Mouse (Mus musculus): ENCODE data around the gene Myh2. TPM values are rescaled to one million over a fixed set of nuclear protein-coding genes. Genes with fewer than 3 reads are reported as not detected.

Gene Myh2
- polyA plus RNA-seq, 1 experiment from 2014 or later: not detected

DNA sequence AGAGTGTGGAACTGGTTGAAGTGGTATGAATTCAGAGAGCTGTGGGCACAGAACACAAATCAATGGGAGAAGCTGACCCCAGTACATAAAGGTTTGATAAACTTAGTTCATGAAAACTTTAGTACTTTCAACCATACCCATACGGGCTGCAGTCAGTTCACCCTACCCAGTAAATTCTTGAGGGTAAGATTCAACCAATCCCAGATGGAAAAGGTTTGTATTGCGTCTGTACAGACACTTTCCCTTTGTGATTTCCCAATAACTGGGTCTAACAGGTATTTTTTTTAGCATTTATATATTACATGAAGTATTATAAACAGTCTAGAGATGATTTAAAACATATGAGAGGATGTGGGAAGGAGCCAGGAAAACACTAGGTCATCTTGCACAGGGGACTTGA is 15.2 kb upstream of the Myh2 start:
- no peak for ATAC-seq (replicated peaks)
- 90% methylated on average over 2 of the region's 2 CpGs for WGBS
- H3K9me3 ChIP-seq: no peaks in the 10 kb centered on the region
- no peaks in the 10 kb centered on the region for H3K36me3 ChIP-seq
- no peak overlapping the region for H3K27ac ChIP-seq (replicated peaks)
- H3K4me2 ChIP-seq (replicated peaks): no peak overlapping the region
- no peaks in the 10 kb centered on the region for H3K27me3 ChIP-seq
- no peak overlapping the region for H3K4me3 ChIP-seq
- H3K4me1 ChIP-seq: no peaks in the 10 kb centered on the region
- H3K9ac ChIP-seq (replicated peaks): no peak overlapping the region

GRCm38 (mm10) chr11:67160131-67160530 is 10.7 kb upstream of the Myh2 start:
- WGBS: 84% methylated on average over 3 of the region's 3 CpGs
- no peak overlapping the region for H3K9ac ChIP-seq (replicated peaks)
- H3K4me2 ChIP-seq (replicated peaks): no peak overlapping the region
- no peak overlapping the region for H3K4me3 ChIP-seq
- ATAC-seq (replicated peaks): no peak
- H3K36me3 ChIP-seq: no peaks in the 10 kb centered on the region
- no peak overlapping the region for H3K27ac ChIP-seq (replicated peaks)
- no peaks in the 10 kb centered on the region for H3K9me3 ChIP-seq
- no peaks in the 10 kb centered on the region for H3K4me1 ChIP-seq
- H3K27me3 ChIP-seq: no peaks in the 10 kb centered on the region

- Histone ChIP-seq H3K36me3 (no peaks in the 10 kb centered on the region), H3K9ac (replicated peaks) (no peak overlapping the region), H3K27me3 (no peaks in the 10 kb centered on the region), H3K27ac (replicated peaks) (no peak overlapping the region), H3K4me3 (no peak overlapping the region), H3K4me2 (replicated peaks) (no peak overlapping the region), H3K9me3 (no peaks in the 10 kb centered on the region), H3K4me1 (no peaks in the 10 kb centered on the region)
- WGBS: 76% methylated on average over 4 of the region's 4 CpGs
- ATAC-seq (replicated peaks): no peak
These were observed 7.1 kb upstream of the Myh2 start for GRCm38 (mm10) chr11:67163701-67164100.

DNA sequence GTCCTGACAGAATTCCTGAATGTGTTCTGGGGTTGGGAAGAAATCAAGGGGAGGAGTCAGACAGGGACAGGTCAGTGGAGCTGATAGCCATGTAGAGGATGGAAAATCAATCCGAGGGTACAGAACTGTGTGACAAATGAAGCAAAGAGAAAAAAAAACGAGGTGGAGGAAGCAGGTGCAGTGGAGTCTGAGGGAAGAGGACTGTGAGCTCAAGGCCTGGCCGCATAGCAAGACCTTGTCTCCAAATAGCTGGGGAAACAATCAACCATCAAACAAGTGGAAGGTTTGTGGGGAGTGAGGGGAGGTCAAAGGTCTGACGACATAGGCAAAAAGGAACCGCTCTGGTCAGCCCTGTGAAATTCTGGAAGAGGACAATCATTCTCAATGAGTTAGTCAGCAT is 6.0 kb upstream of the Myh2 start:
- Histone ChIP-seq H3K27ac (replicated peaks) (no peak overlapping the region), H3K4me2 (replicated peaks) (no peak overlapping the region), H3K36me3 (no peaks in the 10 kb centered on the region), H3K9ac (replicated peaks) (no peak overlapping the region), H3K27me3 (no peaks in the 10 kb centered on the region), H3K4me1 (no peaks in the 10 kb centered on the region), H3K9me3 (no peaks in the 10 kb centered on the region), H3K4me3 (no peak overlapping the region)
- no peak for ATAC-seq (replicated peaks)
- WGBS: 75% methylated on average over 5 of the region's 5 CpGs

DNA sequence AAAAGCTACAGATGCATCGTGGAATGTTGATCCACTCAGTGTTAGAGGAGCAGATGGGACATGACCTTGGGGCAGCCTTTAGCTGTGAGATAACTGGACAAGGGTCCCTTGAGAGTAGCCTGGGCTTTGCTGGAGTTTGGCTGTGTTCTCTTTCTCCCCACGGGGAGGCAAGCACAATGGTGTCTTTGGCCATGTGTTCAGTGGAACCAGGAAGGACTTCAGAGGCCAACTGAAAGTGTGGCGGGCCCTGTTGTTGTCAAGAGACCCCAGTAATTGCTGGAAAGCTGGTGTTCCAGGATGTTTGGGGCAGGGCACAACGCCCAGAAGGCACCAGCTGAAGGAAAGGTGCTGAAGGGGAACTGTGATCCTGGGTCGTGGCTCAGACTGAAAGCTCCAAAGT is 1.5 kb upstream of the Myh2 start:
- Histone ChIP-seq H3K4me1 (no peaks in the 10 kb centered on the region), H3K9me3 (no peaks in the 10 kb centered on the region), H3K9ac (replicated peaks) (no peak overlapping the region), H3K27me3 (no peaks in the 10 kb centered on the region), H3K27ac (replicated peaks) (no peak overlapping the region), H3K36me3 (no peaks in the 10 kb centered on the region), H3K4me2 (replicated peaks) (no peak overlapping the region), H3K4me3 (no peak overlapping the region)
- 61% methylated on average over 5 of the region's 5 CpGs for WGBS
- ATAC-seq (replicated peaks): no peak

- WGBS: 93% methylated on average over 2 of the region's 2 CpGs
- ATAC-seq (replicated peaks): no peak
- Histone ChIP-seq H3K9ac (replicated peaks) (no peak overlapping the region), H3K4me2 (replicated peaks) (no peak overlapping the region), H3K27me3 (no peaks in the 10 kb centered on the region), H3K9me3 (no peaks in the 10 kb centered on the region), H3K27ac (replicated peaks) (no peak overlapping the region), H3K4me1 (no peaks in the 10 kb centered on the region), H3K36me3 (no peaks in the 10 kb centered on the region), H3K4me3 (no peak overlapping the region)
These were observed 1.6 kb downstream of the Myh2 start for GRCm38 (mm10) chr11:67172439-67172838.

- no peak for ATAC-seq (replicated peaks)
- 46% methylated on average over 5 of the region's 5 CpGs for whole genome bisulfite sequencing
These were observed 5.5 kb downstream of the Myh2 start for GRCm38 (mm10) chr11:67176376-67176775.

GRCm38 (mm10) chr11:67190316-67190715 is 19.5 kb downstream of the Myh2 start:
- no peak overlapping the region for H3K27ac ChIP-seq (replicated peaks)
- no peak for ATAC-seq (replicated peaks)
- no peak overlapping the region for H3K4me3 ChIP-seq
- no peaks in the 10 kb centered on the region for H3K9me3 ChIP-seq
- H3K4me1 ChIP-seq: no peaks in the 10 kb centered on the region
- no peak overlapping the region for H3K9ac ChIP-seq (replicated peaks)
- H3K36me3 ChIP-seq: no peaks in the 10 kb centered on the region
- H3K27me3 ChIP-seq: no peaks in the 10 kb centered on the region
- 87% methylated on average over 10 of the region's 10 CpGs for WGBS
- H3K4me2 ChIP-seq (replicated peaks): no peak overlapping the region

More at GRCm38 (mm10) chr11:67176376-67176775, 5.5 kb downstream of the Myh2 start:
- Histone ChIP-seq H3K9ac (replicated peaks) (no peak overlapping the region), H3K4me3 (no peak overlapping the region), H3K27ac (replicated peaks) (no peak overlapping the region), H3K36me3 (no peaks in the 10 kb centered on the region), H3K27me3 (no peaks in the 10 kb centered on the region), H3K9me3 (no peaks in the 10 kb centered on the region), H3K4me1 (no peaks in the 10 kb centered on the region), H3K4me2 (replicated peaks) (no peak overlapping the region)

DNA sequence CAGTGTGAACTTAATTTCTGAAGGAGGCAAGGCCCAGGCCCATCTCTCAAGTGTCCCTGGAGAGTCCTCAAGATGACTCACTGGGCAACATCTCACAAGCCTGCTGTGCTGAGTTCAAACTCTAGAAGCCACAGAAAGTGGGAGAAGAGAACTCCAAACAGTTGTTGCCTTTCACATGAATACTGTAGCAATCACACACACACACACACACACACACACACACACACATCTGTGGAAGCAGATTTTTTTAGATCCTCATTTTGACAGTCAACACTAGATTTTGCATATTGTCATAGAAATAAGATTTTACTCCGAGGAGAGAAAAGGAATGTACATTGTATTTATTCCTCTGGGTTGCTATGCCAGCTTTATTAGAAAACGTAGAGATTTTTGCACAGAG is 20.0 kb downstream of the Myh2 start:
- H3K4me1 ChIP-seq: no peaks in the 10 kb centered on the region
- no peak overlapping the region for H3K4me3 ChIP-seq
- H3K27me3 ChIP-seq: no peaks in the 10 kb centered on the region
- H3K9me3 ChIP-seq: no peaks in the 10 kb centered on the region
- no peaks in the 10 kb centered on the region for H3K36me3 ChIP-seq
- H3K27ac ChIP-seq (replicated peaks): no peak overlapping the region
- no peak for ATAC-seq (replicated peaks)
- H3K4me2 ChIP-seq (replicated peaks): no peak overlapping the region
- 86% methylated on average over 2 of the region's 2 CpGs for WGBS
- no peak overlapping the region for H3K9ac ChIP-seq (replicated peaks)

GRCm38 (mm10) chr11:67191496-67191895 is 20.7 kb downstream of the Myh2 start:
- Histone ChIP-seq H3K27me3 (no peaks in the 10 kb centered on the region), H3K4me2 (replicated peaks) (no peak overlapping the region), H3K36me3 (no peaks in the 10 kb centered on the region), H3K27ac (replicated peaks) (no peak overlapping the region), H3K9ac (replicated peaks) (no peak overlapping the region), H3K4me3 (no peak overlapping the region), H3K4me1 (no peaks in the 10 kb centered on the region), H3K9me3 (no peaks in the 10 kb centered on the region)
- WGBS: 88% methylated on average over 14 of the region's 14 CpGs
- no peak for ATAC-seq (replicated peaks)

DNA sequence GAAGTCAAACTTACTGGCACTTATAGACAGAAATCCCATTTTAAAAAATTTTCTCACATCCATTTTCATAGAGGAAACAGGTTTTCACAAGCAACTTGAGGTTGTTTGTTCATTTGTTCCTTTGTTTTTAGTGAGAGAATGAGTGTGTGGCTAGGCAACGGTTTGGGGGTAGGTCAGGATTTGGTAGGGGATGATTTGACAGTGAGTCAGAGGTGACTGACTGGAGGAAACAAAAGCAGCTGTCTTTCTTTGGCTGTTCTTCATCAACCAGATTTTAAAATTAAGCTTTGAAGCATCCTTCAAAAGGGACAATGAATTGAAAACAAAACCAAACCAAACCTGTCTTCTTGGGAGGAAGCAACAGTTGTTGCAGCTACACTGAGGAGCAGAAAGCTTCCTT is 28.5 kb downstream of the Myh2 start:
- WGBS: 40% methylated on average over 1 of the region's 1 CpGs
- no peaks in the 10 kb centered on the region for H3K36me3 ChIP-seq
- no peak overlapping the region for H3K4me2 ChIP-seq (replicated peaks)
- H3K9ac ChIP-seq (replicated peaks): no peak overlapping the region
- no peaks in the 10 kb centered on the region for H3K9me3 ChIP-seq
- ATAC-seq (replicated peaks): no peak
- H3K4me3 ChIP-seq: no peak overlapping the region
- no peak overlapping the region for H3K27ac ChIP-seq (replicated peaks)
- peaks cover 6% of the 10 kb centered on the region; the same call in 1 of the 2 replicates for H3K4me1 ChIP-seq
- no peaks in the 10 kb centered on the region for H3K27me3 ChIP-seq

- no peak within 1 kb of the TSS for H3K4me2 ChIP-seq (replicated peaks)
- no peaks in the 10 kb centered on the region for H3K9me3 ChIP-seq
- no peak within 1 kb of the TSS for H3K27ac ChIP-seq (replicated peaks)
- H3K27me3 ChIP-seq: no peaks in the 10 kb centered on the region
- peaks cover 6% of the 10 kb centered on the region; the same call in 1 of the 2 replicates for H3K4me1 ChIP-seq
- no peak within 1 kb of the TSS for H3K4me3 ChIP-seq
- H3K36me3 ChIP-seq: no peaks in the 10 kb centered on the region
- 72% methylated on average over 4 of the region's 4 CpGs for WGBS
- no peak within 1 kb of the TSS for H3K9ac ChIP-seq (replicated peaks)
- ATAC-seq (replicated peaks): no peak
These were observed 28.9 kb downstream of the Myh2 start, which contains the start of gene Myh1 for GRCm38 (mm10) chr11:67199752-67200151. Myh1 (plus strand) TSS chr11:67200052.

GRCm38 (mm10) chr11:67204766-67205165 is 33.9 kb downstream of the Myh2 start:
- Histone ChIP-seq H3K4me3 (no peak overlapping the region), H3K4me2 (replicated peaks) (no peak overlapping the region), H3K9me3 (no peaks in the 10 kb centered on the region), H3K27me3 (no peaks in the 10 kb centered on the region), H3K4me1 (peaks cover 6% of the 10 kb centered on the region; the same call in 1 of the 2 replicates), H3K9ac (replicated peaks) (no peak overlapping the region), H3K27ac (replicated peaks) (no peak overlapping the region), H3K36me3 (no peaks in the 10 kb centered on the region)
- WGBS: 65% methylated on average over 3 of the region's 3 CpGs
- no peak for ATAC-seq (replicated peaks)
